Mouse (Mus musculus) erythroblast, embryonic 14.5 days (primary cell): Measurements from ENCODE around the gene Pcnx.
"Not testable (repeated sequence)": the region's sequence is repeated elsewhere in the genome, so short reads cannot be mapped to it uniquely, and the experiment has no call there.

Experiments used
- GATA1 ChIP-seq: IDR thresholded peaks from 2 replicates; pipeline ENCODE4 v1.6.1; 2012; ENCODE audit warnings: low read length, inconsistent platforms, mixed read lengths
- TAL1 ChIP-seq: IDR thresholded peaks from 3 replicates; pipeline ENCODE4 v1.6.1; 2012; ENCODE audit warnings: low read length, inconsistent platforms, mixed read lengths

GRCm38 (mm10) chr12:82025901-82026633, 166.2 kb downstream of the Pcnx start:
- TF ChIP-seq TAL1, GATA1: not testable (repeated sequence)
